Mouse (Mus musculus): ENCODE data around the gene Lrrc75a.

Lrrc75a gene

DNA sequence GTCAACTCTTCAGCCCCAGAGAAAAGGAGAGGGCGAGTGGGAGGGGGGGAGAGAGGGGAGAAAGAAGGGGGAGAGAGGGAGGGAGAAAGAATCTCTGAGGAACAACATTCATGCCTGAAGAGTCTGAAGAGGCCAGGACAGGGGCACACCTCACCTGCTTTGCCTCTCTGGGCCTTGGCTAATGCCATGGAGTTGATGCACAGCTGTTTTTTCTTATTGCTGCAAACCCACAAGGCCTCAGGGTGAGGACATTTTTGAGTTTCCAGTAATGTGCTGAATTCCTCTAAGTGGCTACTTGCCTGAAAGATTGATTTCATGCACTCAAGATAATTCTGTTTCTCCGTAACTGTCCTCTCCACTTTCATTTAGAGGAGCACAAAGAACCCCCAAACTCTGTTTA lies 90.2 kb downstream of the Lrrc75a start:
- DNase-seq (ENCODE audit: extremely low spot score, low read depth, low spot score) = no peak

DNA sequence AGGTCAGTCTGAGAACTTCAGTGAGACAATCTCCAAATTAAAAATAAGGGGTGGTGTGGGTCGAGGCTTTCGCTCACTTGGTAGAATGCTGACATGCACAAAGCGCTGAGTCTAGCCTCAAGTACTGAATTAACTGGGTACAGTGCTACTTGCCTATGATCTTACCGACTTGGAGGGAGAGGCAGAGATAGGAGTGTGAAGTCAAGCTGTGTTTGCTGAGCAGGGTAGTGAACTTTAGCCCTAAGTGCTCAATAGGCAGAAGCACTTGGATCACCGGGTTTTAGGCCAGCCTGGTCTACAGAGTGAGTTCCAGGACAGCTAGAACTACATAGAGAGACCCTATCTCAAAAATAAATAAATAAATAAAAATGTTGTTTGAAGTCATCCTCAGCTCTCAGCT lies 91.1 kb downstream of the Lrrc75a start:
- DNase-seq (ENCODE audit: extremely low spot score, low read depth, low spot score) = no peak

DNA sequence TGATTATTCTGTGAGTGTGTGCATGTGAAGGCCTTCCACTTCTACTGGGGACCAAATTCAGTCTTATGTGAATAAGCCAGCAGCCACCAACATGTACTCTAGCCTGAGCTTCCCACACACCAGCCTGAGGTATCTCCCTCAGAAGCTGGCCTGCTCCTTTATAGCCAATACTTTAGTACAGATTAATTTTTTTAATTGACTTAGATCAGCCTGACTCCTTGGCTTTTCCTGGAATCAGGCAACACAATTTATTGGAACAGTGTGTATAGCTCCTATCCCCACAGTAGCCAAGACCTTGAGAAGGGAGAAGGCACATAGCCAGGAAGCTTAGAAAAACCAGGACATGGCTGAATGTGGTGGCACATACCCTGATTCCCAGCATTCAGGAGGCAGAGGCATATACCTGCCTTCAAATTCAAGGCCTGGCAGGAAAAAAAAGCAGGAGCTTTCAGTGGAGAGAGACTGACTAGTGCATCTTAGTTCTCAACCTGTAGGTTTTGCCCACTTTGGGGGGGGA lies 92.4 kb downstream of the Lrrc75a start:
- DNase-seq (ENCODE audit: extremely low spot score, low read depth, low spot score) = no peak

GRCm38 (mm10) chr11:62554934-62555517 lies 93.3 kb downstream of the Lrrc75a start:
- DNase-seq (ENCODE audit: extremely low spot score, low read depth, low spot score) = no peak

All from hindlimb bud, embryonic 11.5 days (tissue).